Mouse (Mus musculus): ENCODE results near the gene Dnajc3. TPM values are rescaled to one million over a fixed set of nuclear protein-coding genes. Genes with fewer than 3 reads are reported as not detected.

The Dnajc3 gene
- polyA plus RNA-seq, 1 experiment from 2014 or later, result 22.5 TPM

DNA sequence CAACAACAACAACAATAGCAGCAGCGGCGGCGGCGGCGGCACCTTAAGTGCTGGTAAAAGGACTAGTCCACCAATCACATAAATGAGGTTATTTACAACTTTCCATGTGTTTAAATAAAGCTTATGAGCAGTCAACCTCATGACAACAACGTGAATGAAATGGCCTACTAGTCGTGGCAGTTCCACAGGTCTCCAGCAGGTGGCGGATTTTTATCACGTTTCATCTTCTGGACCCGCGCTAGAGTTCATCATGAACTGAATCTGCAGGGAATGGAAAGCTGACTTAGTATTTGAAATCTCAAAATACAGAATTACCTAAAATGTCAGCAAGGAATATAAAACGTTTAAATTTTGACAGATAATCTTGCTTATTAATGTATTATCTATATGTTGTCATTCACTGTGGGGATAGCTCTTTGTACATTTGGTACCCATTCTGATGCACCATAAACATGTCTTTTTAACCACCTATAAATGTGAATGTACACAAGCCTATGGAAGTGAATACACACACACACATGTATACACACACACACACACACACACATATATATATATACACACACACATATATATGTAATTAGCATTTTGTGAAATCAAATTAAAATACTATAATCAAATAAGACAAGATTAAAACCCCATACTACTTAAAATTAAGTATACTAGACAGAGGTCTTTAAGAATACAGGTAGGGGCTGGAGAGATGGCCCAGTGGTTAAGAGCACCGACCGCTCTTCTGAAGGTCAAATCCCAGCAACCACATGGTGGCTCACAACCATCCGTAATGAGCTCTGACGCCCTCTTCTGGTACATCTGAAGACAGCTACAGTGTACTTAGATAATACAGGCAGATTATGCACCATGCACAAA, 49.1 kb downstream of the Dnajc3 start:
- H3K36me3 ChIP-seq (ENCODE audit: control insufficient read depth, insufficient read depth, low read length), result peaks cover 7% of the 10 kb centered on the region; the same call in 1 of the 2 replicates
- WGBS, result 38% methylated on average over 16 of the region's 16 CpGs
- no peak overlapping the region for H3K4me3 ChIP-seq (ENCODE audit: low read length)
- H3K27me3 ChIP-seq (replicated peaks; ENCODE audit: control insufficient read depth, insufficient read depth, low read length), result no peaks in the 10 kb centered on the region
- H3K4me2 ChIP-seq (ENCODE audit: low read length), result no peak overlapping the region
- no peak overlapping the region for H3K9ac ChIP-seq (ENCODE audit: low read depth, low read length)
- no peaks in the 10 kb centered on the region for H3K4me1 ChIP-seq (ENCODE audit: control insufficient read depth, insufficient read depth, low read depth, low read length)
- H3K9me3 ChIP-seq (ENCODE audit: control insufficient read depth, low read length), result no peaks in the 10 kb centered on the region
- no peak overlapping the region for H3K27ac ChIP-seq (ENCODE audit: low read depth, low read length)
- ATAC-seq, result no peak

DNA sequence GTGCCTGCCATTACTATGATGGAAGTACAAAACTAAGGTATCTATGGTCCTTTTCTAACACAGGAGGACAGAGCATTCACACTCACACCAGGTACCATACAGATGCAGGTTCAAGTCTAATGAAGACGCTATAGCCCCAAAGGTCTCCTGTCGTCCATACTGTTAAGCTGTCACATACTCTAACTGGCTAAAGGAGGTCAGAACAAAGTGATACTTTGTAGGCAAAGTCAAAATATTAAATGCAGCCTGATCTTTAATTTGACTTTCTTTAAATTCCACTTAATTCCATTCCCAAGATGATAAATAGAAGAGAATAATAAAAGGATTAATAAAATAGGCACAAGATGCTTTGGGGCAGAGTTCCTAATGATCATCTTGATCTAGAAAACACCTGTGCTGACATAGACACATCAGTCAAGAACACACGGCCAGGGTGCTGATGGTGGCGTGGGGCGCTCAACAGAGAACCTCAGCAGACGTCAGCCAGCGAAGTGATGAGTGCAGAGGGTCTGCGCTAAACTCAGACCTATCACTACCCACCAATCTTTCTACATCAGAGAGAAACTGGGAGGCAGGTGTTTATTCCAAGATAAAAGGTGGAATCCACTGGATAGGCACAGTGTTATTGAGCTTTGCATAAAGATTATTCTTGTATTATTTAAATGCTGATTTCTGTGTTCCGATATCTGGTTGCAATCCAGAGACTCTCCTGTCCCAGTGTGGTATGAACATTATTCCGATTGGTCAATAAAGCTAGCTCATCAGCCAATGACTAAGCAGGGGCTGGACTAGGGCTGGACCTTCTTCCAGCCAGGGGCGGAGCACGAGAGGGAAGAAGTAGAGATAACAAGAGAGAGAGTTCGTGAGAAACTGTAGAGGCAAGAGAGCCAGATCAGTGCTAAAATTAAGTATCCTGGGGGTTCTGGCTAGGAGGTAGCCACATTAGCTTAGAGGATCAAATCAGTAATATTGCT, 50.0 kb downstream of the Dnajc3 start:
- Histone ChIP-seq H3K27me3 (replicated peaks; ENCODE audit: control insufficient read depth, insufficient read depth, low read length) (no peaks in the 10 kb centered on the region), H3K9ac (ENCODE audit: low read depth, low read length) (no peak overlapping the region), H3K4me3 (ENCODE audit: low read length) (no peak overlapping the region), H3K4me1 (ENCODE audit: control insufficient read depth, insufficient read depth, low read depth, low read length) (no peaks in the 10 kb centered on the region), H3K4me2 (ENCODE audit: low read length) (0 out of 2 replicates have a peak overlapping the region, but pooled peaks have one; percentile 6), H3K36me3 (ENCODE audit: control insufficient read depth, insufficient read depth, low read length) (peaks cover 9% of the 10 kb centered on the region), H3K9me3 (ENCODE audit: control insufficient read depth, low read length) (no peaks in the 10 kb centered on the region), H3K27ac (ENCODE audit: low read depth, low read length) (no peak overlapping the region)
- ATAC-seq, result peak; percentile 72
- WGBS, result 54% methylated on average over 13 of the region's 13 CpGs

DNA sequence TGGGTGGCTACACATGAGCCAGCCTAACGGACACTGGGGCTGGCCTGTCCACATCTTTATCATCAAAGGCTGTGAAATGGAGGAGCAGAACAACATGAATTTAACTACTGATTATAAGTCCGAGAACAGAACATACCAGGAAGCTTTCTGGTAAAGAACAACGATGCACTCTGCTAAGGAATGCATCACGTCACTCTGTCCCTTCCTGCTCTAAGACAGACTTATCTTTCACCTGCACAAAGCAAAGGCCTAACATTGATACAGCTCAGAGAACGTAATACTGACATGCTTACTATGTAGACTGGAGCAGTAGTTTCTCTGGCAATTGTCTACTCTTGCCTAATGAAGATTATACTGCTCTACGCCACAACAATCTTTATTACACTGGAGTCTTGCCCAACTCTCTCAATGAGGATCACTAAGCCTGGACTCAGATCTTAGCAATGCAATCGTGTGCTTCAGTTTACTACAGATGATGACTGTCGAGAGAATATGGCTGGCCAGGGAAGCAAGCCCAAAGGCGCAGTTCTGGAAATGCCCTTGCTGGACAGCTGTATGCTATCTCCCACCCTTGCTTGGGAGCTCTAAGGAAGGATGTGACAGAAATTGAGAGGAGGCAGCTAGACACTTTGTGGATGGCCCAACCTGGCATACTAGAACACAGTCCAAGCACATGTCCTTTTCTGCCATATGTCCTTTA, 57.6 kb downstream of the Dnajc3 start:
- ATAC-seq, result no peak
- no peaks in the 10 kb centered on the region for H3K9me3 ChIP-seq (ENCODE audit: control insufficient read depth, low read length)
- H3K4me1 ChIP-seq (ENCODE audit: control insufficient read depth, insufficient read depth, low read depth, low read length), result no peaks in the 10 kb centered on the region
- no peak overlapping the region for H3K4me3 ChIP-seq (ENCODE audit: low read length)
- 94% methylated on average over 9 of the region's 9 CpGs for WGBS
- no peak overlapping the region for H3K27ac ChIP-seq (ENCODE audit: low read depth, low read length)
- H3K36me3 ChIP-seq (ENCODE audit: control insufficient read depth, insufficient read depth, low read length), result peaks cover 26% of the 10 kb centered on the region
- H3K4me2 ChIP-seq (ENCODE audit: low read length), result no peak overlapping the region
- no peak overlapping the region for H3K9ac ChIP-seq (ENCODE audit: low read depth, low read length)
- H3K27me3 ChIP-seq (replicated peaks; ENCODE audit: control insufficient read depth, insufficient read depth, low read length), result no peaks in the 10 kb centered on the region

DNA sequence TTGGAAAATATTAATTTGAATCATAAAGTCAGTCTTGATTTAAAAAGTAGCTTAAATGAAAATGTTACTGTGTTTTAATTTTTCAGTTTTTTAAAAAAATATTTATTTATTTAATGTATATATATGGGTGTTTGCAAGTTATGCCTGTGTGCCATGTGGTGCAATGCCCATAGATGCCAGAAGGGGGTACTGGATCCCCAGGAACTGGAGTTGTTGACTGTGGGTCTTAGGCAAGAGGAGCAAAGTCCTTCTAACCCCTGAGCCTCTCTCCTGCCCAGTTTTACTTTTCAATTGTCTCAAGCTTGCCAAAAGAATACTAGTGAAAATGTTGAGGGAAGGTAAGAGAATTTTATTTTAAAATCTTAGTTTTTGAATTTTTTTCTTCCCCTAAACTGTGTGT, 65.5 kb downstream of the Dnajc3 start:
- H3K4me1 ChIP-seq (ENCODE audit: control insufficient read depth, insufficient read depth, low read depth, low read length), result peaks cover 6% of the 10 kb centered on the region
- H3K36me3 ChIP-seq (ENCODE audit: control insufficient read depth, insufficient read depth, low read length), result peaks cover 14% of the 10 kb centered on the region
- H3K4me2 ChIP-seq (ENCODE audit: low read length), result no peak overlapping the region
- ATAC-seq, result no peak
- no peak overlapping the region for H3K4me3 ChIP-seq (ENCODE audit: low read length)
- no peaks in the 10 kb centered on the region for H3K9me3 ChIP-seq (ENCODE audit: control insufficient read depth, low read length)
- H3K9ac ChIP-seq (ENCODE audit: low read depth, low read length), result no peak overlapping the region
- no peak overlapping the region for H3K27ac ChIP-seq (ENCODE audit: low read depth, low read length)
- H3K27me3 ChIP-seq (replicated peaks; ENCODE audit: control insufficient read depth, insufficient read depth, low read length), result no peaks in the 10 kb centered on the region

DNA sequence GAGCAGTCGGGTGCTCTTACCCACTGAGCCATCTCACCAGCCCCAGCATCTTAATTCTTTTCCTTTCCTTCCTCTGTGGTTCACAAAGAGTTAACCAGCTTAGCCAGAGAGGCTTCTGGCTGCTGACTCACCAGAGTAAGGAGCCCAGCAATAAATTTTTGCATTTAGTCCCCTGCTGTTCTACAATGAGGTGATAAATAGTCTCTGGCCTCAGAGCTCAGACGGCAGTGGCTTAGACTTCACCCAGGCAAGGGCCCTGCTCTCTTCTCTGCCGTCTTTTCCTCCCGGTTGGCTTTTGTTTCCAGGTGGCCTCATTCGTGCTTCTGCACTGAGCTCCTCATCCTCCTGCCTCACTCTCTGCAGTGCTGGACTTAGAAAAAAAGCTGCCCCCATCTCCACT, 68.1 kb downstream of the Dnajc3 start:
- peak overlapping the region; percentile 83 for H3K4me2 ChIP-seq (ENCODE audit: low read length)
- H3K4me3 ChIP-seq (ENCODE audit: low read length), result peak overlapping the region; percentile 8; the same call in 1 of the 2 replicates
- H3K27ac ChIP-seq (ENCODE audit: low read depth, low read length), result peak overlapping the region; percentile 46
- ATAC-seq, result no peak
- H3K9ac ChIP-seq (ENCODE audit: low read depth, low read length), result no peak overlapping the region
- H3K9me3 ChIP-seq (ENCODE audit: control insufficient read depth, low read length), result no peaks in the 10 kb centered on the region
- 10% methylated on average over 5 of the region's 5 CpGs for WGBS
- peaks cover 12% of the 10 kb centered on the region for H3K36me3 ChIP-seq (ENCODE audit: control insufficient read depth, insufficient read depth, low read length)
- no peaks in the 10 kb centered on the region for H3K27me3 ChIP-seq (replicated peaks; ENCODE audit: control insufficient read depth, insufficient read depth, low read length)
- H3K4me1 ChIP-seq (ENCODE audit: control insufficient read depth, insufficient read depth, low read depth, low read length), result peaks cover 6% of the 10 kb centered on the region

DNA sequence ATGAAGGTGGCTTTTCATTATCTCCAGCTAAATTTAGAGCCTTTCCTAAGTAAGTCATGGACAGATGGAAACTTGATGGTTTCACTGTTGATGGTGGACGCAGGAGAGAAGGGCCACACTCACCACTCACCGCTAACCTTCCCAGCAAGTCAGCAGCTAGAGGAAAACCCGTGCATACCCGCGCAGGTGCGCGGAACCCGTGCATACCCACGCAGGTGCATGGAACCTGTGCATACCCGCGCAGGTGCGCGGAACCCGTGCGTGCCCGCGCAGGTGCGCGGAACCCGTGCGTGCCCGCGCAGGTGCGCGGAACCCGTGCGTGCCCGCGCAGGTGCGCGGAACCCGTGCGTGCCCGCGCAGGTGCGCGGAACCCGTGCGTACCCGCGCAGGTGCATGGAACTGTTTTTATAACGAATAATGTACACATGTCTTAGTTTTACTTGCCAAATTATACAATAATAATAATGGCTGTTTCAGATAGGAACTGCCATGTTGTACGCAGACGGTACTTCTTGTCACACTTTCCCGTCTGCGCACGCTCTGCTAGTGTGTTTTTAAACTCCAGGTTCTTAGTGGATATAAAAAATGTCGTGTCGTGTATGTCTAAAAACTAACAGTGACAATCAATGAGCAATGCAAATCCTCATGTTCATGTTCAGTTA, 68.8 kb downstream of the Dnajc3 start:
- Histone ChIP-seq H3K9ac (ENCODE audit: low read depth, low read length) (peak overlapping the region; percentile 58), H3K27ac (ENCODE audit: low read depth, low read length) (peak overlapping the region; percentile 69), H3K36me3 (ENCODE audit: control insufficient read depth, insufficient read depth, low read length) (peaks cover 9% of the 10 kb centered on the region), H3K9me3 (ENCODE audit: control insufficient read depth, low read length) (no peaks in the 10 kb centered on the region), H3K4me3 (ENCODE audit: low read length) (peak overlapping the region; percentile 45), H3K4me1 (ENCODE audit: control insufficient read depth, insufficient read depth, low read depth, low read length) (peaks cover 6% of the 10 kb centered on the region), H3K27me3 (replicated peaks; ENCODE audit: control insufficient read depth, insufficient read depth, low read length) (no peaks in the 10 kb centered on the region), H3K4me2 (ENCODE audit: low read length) (peak overlapping the region; percentile 83)
- under 1% methylated on average over 47 of the region's 49 CpGs for WGBS
- ATAC-seq, result no peak

DNA sequence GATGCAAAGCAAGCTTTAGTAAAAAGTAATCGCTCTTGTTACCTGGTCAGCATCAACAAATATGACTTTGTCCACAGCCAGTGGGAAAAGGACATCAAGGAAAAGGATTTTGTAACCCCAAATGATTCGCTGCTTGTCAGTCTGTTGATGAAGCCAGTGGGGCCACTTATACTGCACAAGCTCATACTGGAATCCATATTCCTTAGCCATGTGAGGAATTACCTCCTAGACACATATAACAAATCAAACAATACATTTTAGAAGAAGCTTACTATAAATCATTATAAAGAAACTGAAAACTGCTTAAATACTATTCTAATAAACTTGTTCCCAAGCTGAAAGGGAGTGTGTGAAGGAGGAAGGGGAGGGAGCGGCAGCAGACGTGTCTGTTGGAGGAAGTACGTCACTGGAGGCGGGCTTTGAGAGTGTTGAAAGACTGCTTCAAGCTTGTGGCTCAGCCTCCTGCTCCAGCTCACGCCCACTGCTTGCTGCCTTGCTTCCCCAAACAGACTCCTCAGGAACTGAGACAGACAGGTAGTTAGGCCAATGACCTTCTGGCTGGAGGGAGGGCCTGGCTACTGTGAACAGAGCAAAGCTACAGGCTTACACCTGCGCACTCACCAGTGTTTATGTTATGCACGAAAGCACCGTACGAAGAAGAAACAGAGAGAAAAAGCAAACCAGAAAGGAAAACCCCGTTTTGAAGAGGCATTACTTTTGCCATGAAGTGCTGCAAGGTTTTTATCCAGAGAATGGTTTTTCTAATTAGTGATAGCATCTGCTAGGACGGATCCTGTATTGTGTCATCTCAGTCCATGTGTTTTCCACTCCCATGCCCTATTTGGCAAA, 69.6 kb downstream of the Dnajc3 start:
- peak; percentile 99 for ATAC-seq
- Histone ChIP-seq H3K27ac (ENCODE audit: low read depth, low read length) (peak overlapping the region; percentile 69), H3K4me2 (ENCODE audit: low read length) (peak overlapping the region; percentile 83), H3K27me3 (replicated peaks; ENCODE audit: control insufficient read depth, insufficient read depth, low read length) (no peaks in the 10 kb centered on the region), H3K4me3 (ENCODE audit: low read length) (peak overlapping the region; percentile 45), H3K9ac (ENCODE audit: low read depth, low read length) (peak overlapping the region; percentile 42; the same call in 1 of the 2 replicates), H3K36me3 (ENCODE audit: control insufficient read depth, insufficient read depth, low read length) (peaks cover 4% of the 10 kb centered on the region; the same call in 1 of the 2 replicates), H3K4me1 (ENCODE audit: control insufficient read depth, insufficient read depth, low read depth, low read length) (peaks cover 6% of the 10 kb centered on the region), H3K9me3 (ENCODE audit: control insufficient read depth, low read length) (no peaks in the 10 kb centered on the region)
- 0% methylated on average over 13 of the region's 13 CpGs for WGBS

Measured in hindbrain, embryonic 16.5 days (tissue).